Mouse (Mus musculus): ENCODE measurements around the gene C2cd2.

Gene C2cd2

DNA sequence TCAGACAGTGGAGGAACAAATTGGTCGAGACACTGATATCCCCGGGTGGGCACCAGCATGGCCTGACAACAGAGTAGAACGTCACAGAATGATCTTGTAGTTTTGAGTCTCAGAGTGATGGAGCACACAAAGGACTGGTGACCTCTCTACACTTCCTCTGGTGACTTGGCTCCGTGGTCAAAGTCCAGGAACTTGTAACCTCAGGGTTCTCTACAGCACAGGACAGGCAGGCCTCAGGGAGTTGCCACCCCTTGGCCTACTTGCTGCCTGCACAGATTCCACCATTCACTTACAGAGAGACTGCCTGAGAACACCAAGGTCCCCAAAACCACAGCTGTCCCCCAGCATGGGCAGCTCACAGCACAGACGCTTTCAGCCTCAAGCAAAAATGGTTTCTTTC is 147.1 kb downstream of the C2cd2 start:
- DNase-seq (ENCODE audit: low spot score in 2 of 2) = no peak

DNA sequence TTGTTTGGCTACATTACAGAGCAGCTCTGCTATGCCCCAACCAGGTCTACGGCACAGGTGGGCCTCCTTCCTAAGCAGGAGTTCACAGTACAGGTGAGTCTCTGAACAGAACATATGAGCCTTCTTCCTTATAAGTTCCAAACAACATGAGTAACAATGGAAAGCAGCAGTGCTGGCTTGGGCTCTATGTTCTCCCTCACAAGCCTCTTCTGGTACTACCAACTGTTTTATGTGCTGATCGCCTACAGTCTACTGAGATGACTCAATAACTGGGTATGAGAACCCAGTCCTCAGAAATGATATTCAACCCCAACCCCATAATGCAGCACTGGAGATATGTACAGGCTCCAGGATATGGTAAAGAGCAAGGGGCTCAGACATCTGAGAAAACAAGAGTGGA is 148.3 kb downstream of the C2cd2 start:
- DNase-seq (ENCODE audit: low spot score in 2 of 2) = no peak

DNA sequence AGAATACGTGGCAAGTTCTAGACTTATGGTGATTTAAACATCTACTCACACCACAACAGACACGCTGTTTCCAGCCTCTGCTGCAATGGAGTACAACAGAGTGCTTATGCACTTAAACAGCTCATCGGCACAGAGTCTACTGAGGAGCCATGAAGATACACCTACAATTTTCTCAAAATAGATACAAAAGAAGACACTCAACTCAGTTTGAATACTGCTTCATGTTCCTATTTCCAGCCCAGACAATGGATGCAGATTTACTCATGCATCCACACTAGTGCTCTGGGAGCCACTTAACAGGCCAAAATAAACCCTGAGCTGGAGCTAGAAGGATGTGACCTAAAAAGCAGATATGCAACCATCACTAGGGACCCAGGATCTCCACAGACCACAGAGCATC is 153.5 kb downstream of the C2cd2 start:
- DNase-seq (ENCODE audit: low spot score in 2 of 2) = no peak

DNA sequence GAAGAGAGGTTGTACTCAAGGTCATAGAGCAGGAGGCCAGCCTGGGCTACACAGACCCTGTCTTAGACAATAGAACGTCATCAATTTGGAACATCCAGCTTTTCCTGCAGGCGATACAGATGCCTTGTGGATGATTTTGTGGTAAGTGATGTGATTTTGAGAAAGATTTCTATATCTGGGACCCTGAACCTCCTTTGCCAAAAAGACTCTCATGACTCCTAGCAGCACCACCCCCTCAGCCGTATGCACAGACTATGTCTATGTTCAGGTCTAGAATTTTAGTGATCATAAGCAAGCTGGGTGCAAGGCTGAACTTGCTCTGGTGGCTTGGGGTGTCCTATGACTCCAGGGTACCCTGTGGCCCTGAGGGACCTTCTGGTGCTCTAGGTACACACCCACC is 156.8 kb downstream of the C2cd2 start:
- DNase-seq (ENCODE audit: low spot score in 2 of 2) = no peak
